Mouse (Mus musculus): ENCODE measurements at regions not wholly inside any gene's neighbourhood (a gene's known extent, or its start where the extent isn't known, plus 50 kb on each side); places are given as distances from the start of the nearest gene placed in this dataset.

GRCm38 (mm10) chr4:35405301-35406006 lies 179.5 kb upstream of the C9orf72 start:
- no peak for TF ChIP-seq CTCF (IDR thresholded peaks at IDR 0.05; ENCODE audit: control insufficient read depth, insufficient read depth, low read length)
- no peak for TF ChIP-seq POLR2A (IDR thresholded peaks at IDR 0.05; ENCODE audit: borderline replicate concordance, control insufficient read depth, low read depth, low read length)
